Mouse (Mus musculus) E14TG2a.4 (cell line): ENCODE data around the gene Tmc5.

Source experiments
- CTCF ChIP-seq: conservative IDR thresholded peaks from 2 replicates; pipeline ENCODE4 v1.5.1; 2014; ENCODE audit warnings: low read length
- NANOG ChIP-seq: IDR thresholded peaks from 2 replicates; pipeline ENCODE4 v1.6.1; 2014; ENCODE audit warnings: borderline replicate concordance, low read length, mixed read lengths
- POU5F1 ChIP-seq: IDR thresholded peaks from 2 replicates; pipeline ENCODE4 v1.6.1; 2014; ENCODE audit warnings: low read length, borderline replicate concordance

- no peak for TF ChIP-seq CTCF
- no peak for TF ChIP-seq NANOG
- no peak for TF ChIP-seq POU5F1
These were observed 113.7 kb downstream of the Tmc5 start for GRCm38 (mm10) chr7:118710776-118711175.
